Mouse (Mus musculus): ENCODE data around the gene Fbrsl1.
"Not testable (repeated sequence)": the region's sequence is repeated elsewhere in the genome, so short reads cannot be mapped to it uniquely, and the experiment has no call there.

Fbrsl1 gene

GRCm38 (mm10) chr5:110455272-110455671 is 7.0 kb upstream of the Fbrsl1 start:
- no peak for DNase-seq (ENCODE audit: low read depth, low spot score)

- DNase-seq (ENCODE audit: low read depth, low spot score): no peak
Measured at GRCm38 (mm10) chr5:110449294-110449693, 991 bp upstream of the Fbrsl1 start.

- DNase-seq (ENCODE audit: low read depth, low spot score): no peak
Measured at GRCm38 (mm10) chr5:110447720-110448435, 425 bp downstream of the Fbrsl1 start.

- no peak for DNase-seq (ENCODE audit: low read depth, low spot score)
Measured at GRCm38 (mm10) chr5:110444509-110444908, 3.8 kb downstream of the Fbrsl1 start.

- DNase-seq (ENCODE audit: low read depth, low spot score): no peak
Measured at GRCm38 (mm10) chr5:110442966-110443590, 5.2 kb downstream of the Fbrsl1 start.

- DNase-seq (ENCODE audit: low read depth, low spot score): no peak
Measured at GRCm38 (mm10) chr5:110439565-110440310, 8.6 kb downstream of the Fbrsl1 start.

- DNase-seq (ENCODE audit: low read depth, low spot score): no peak
Measured at GRCm38 (mm10) chr5:110438591-110438990, 9.7 kb downstream of the Fbrsl1 start.

GRCm38 (mm10) chr5:110437632-110438261 is 10.6 kb downstream of the Fbrsl1 start:
- no peak for DNase-seq (ENCODE audit: low read depth, low spot score)

- DNase-seq (ENCODE audit: low read depth, low spot score): not testable (repeated sequence)
Measured at GRCm38 (mm10) chr5:110436166-110436565, 12.1 kb downstream of the Fbrsl1 start.

- DNase-seq (ENCODE audit: low read depth, low spot score): no peak
Measured at GRCm38 (mm10) chr5:110434816-110435215, 13.5 kb downstream of the Fbrsl1 start.

GRCm38 (mm10) chr5:110429045-110429444 is 19.3 kb downstream of the Fbrsl1 start:
- no peak for DNase-seq (ENCODE audit: low read depth, low spot score)

GRCm38 (mm10) chr5:110428290-110428689 is 20.0 kb downstream of the Fbrsl1 start:
- DNase-seq (ENCODE audit: low read depth, low spot score): no peak

- DNase-seq (ENCODE audit: low read depth, low spot score): no peak
Measured at GRCm38 (mm10) chr5:110425187-110425586, 23.1 kb downstream of the Fbrsl1 start.

- DNase-seq (ENCODE audit: low read depth, low spot score): no peak
Measured at GRCm38 (mm10) chr5:110424204-110424603, 24.1 kb downstream of the Fbrsl1 start.

- no peak for DNase-seq (ENCODE audit: low read depth, low spot score)
Measured at GRCm38 (mm10) chr5:110421393-110421792, 26.9 kb downstream of the Fbrsl1 start.

- no peak for DNase-seq (ENCODE audit: low read depth, low spot score)
Measured at GRCm38 (mm10) chr5:110420950-110421349, 27.4 kb downstream of the Fbrsl1 start.

- no peak for DNase-seq (ENCODE audit: low read depth, low spot score)
Measured at GRCm38 (mm10) chr5:110420201-110420600, 28.1 kb downstream of the Fbrsl1 start.

GRCm38 (mm10) chr5:110418523-110418911 is 29.8 kb downstream of the Fbrsl1 start:
- DNase-seq (ENCODE audit: low read depth, low spot score): no peak

- no peak for DNase-seq (ENCODE audit: low read depth, low spot score)
Measured at GRCm38 (mm10) chr5:110417756-110418522, 30.4 kb downstream of the Fbrsl1 start.

GRCm38 (mm10) chr5:110416825-110417401 is 31.4 kb downstream of the Fbrsl1 start:
- DNase-seq (ENCODE audit: low read depth, low spot score): no peak

Measured in WW6 (cell line).